8 mouse cellular contexts compared by ENCODE assay signal in genomic region chr11:76027139-76028071, GRCm38 (mm10). TPM values are rescaled to one million over a fixed set of nuclear protein-coding genes. Genes with fewer than 3 reads are reported as not detected.
A peak's percentile ranks its signal among the peaks of the same experiment; 100 is the strongest.
DNase-seq lines count a peak whose midpoint lies in the region; ATAC-seq and TF ChIP-seq lines count a peak whose summit lies in the region.

Rflnb (minus strand) TSS chr11:76027782.

- peak within 1 kb of the TSS; percentile 75 for H3K4me2 ChIP-seq in heart, embryonic 15.5 days
- H3K4me2 ChIP-seq in neural tube, embryonic 14.5 days (ENCODE audit: low read depth, low read length): peak within 1 kb of the TSS; percentile 88

- no peak for TF ChIP-seq CTCF in E14TG2a.4 (conservative IDR thresholded peaks at IDR 0.05; ENCODE audit: low read length)
- TF ChIP-seq CTCF in testis, adult 2 months (IDR thresholded peaks at IDR 0.05; ENCODE audit: control insufficient read depth, insufficient read depth, insufficient replicate concordance, low read depth, low read length): no peak

- H3K4me1 ChIP-seq in E14TG2a.4 (replicated peaks; ENCODE audit: low read depth, low read length): peaks cover 7% of the 10 kb centered on the region; the same call in 1 of the 2 replicates
- peaks cover 50% of the 10 kb centered on the region for H3K4me1 ChIP-seq in forebrain, embryonic 10.5 days
- H3K4me1 ChIP-seq in heart, embryonic 15.5 days (replicated peaks): peaks cover 19% of the 10 kb centered on the region
- H3K4me1 ChIP-seq in neural tube, embryonic 14.5 days (ENCODE audit: control insufficient read depth, insufficient read depth, low read length): 0 out of 2 replicates have a peak, but pooled peaks cover 4% of the 10 kb centered on the region
- peaks cover 7% of the 10 kb centered on the region for H3K4me1 ChIP-seq in testis, adult 2 months (ENCODE audit: control insufficient read depth, insufficient read depth, low read length)

- H3K36me3 ChIP-seq in E14TG2a.4 (ENCODE audit: insufficient read depth, low read length): no peaks in the 10 kb centered on the region
- peaks cover 17% of the 10 kb centered on the region for H3K36me3 ChIP-seq in forebrain, embryonic 10.5 days (replicated peaks)
- no peaks in the 10 kb centered on the region for H3K36me3 ChIP-seq in heart, embryonic 15.5 days
- no peaks in the 10 kb centered on the region for H3K36me3 ChIP-seq in neural tube, embryonic 14.5 days (ENCODE audit: control insufficient read depth, insufficient read depth, low read length)
- no peaks in the 10 kb centered on the region for H3K36me3 ChIP-seq in testis, adult 2 months (ENCODE audit: control insufficient read depth, insufficient read depth, low read length)

- peak within 1 kb of the TSS; percentile 90 for H3K27ac ChIP-seq in forebrain, embryonic 10.5 days
- H3K27ac ChIP-seq in heart, embryonic 15.5 days: peak within 1 kb of the TSS; percentile 55; the same call in 1 of the 2 replicates
- H3K27ac ChIP-seq in neural tube, embryonic 14.5 days (ENCODE audit: low read depth, low read length): no peak within 1 kb of the TSS
- no peak within 1 kb of the TSS for H3K27ac ChIP-seq in testis, adult 2 months (ENCODE audit: control insufficient read depth, insufficient read depth, low read depth, low read length)

- TF ChIP-seq POLR2A in testis, adult 2 months (IDR thresholded peaks at IDR 0.05; ENCODE audit: control insufficient read depth, low read depth, low read length): no peak

- peaks cover 87% of the 10 kb centered on the region for H3K27me3 ChIP-seq in E14TG2a.4 (ENCODE audit: insufficient read depth, low read length)
- H3K27me3 ChIP-seq in forebrain, embryonic 10.5 days (ENCODE audit: poor library complexity, severe bottlenecking): peaks cover 56% of the 10 kb centered on the region
- H3K27me3 ChIP-seq in heart, embryonic 15.5 days: no peaks in the 10 kb centered on the region
- no peaks in the 10 kb centered on the region for H3K27me3 ChIP-seq in neural tube, embryonic 14.5 days (ENCODE audit: control insufficient read depth, insufficient read depth, low read length)
- H3K27me3 ChIP-seq in testis, adult 2 months (ENCODE audit: control insufficient read depth, insufficient read depth, low read length): no peaks in the 10 kb centered on the region; the same call in 1 of the 2 replicates

- H3K9me3 ChIP-seq in E14TG2a.4 (ENCODE audit: low read length): no peaks in the 10 kb centered on the region
- H3K9me3 ChIP-seq in forebrain, embryonic 10.5 days: no peaks in the 10 kb centered on the region
- H3K9me3 ChIP-seq in heart, embryonic 15.5 days (replicated peaks): no peaks in the 10 kb centered on the region
- no peaks in the 10 kb centered on the region for H3K9me3 ChIP-seq in neural tube, embryonic 14.5 days (ENCODE audit: control insufficient read depth, low read length)

- H3K4me3 ChIP-seq in E14TG2a.4 (replicated peaks; ENCODE audit: low read length): peak within 1 kb of the TSS; percentile 82
- peak within 1 kb of the TSS; percentile 79 for H3K4me3 ChIP-seq in forebrain, embryonic 10.5 days
- peak within 1 kb of the TSS; percentile 62 for H3K4me3 ChIP-seq in heart, embryonic 15.5 days
- H3K4me3 ChIP-seq in neural tube, embryonic 14.5 days (ENCODE audit: low read depth, low read length): peak within 1 kb of the TSS; percentile 58
- H3K4me3 ChIP-seq in testis, adult 2 months (ENCODE audit: control insufficient read depth, low read depth, low read length): peak within 1 kb of the TSS; percentile 78

- ATAC-seq in heart, embryonic 15.5 days (replicated peaks; ENCODE audit: insufficient number of reproducible peaks, insufficient read depth, low FRiP score, low read depth): peak; percentile 93
- peak; percentile 84 for ATAC-seq in neural tube, embryonic 14.5 days (ENCODE audit: low read depth)

- WGBS in forebrain, embryonic 10.5 days: under 1% methylated on average over 110 of the region's 112 CpGs
- WGBS in heart, embryonic 15.5 days: under 1% methylated on average over 111 of the region's 112 CpGs
- WGBS in neural tube, embryonic 14.5 days: under 1% methylated on average over 79 of the region's 112 CpGs

- H3K9ac ChIP-seq in heart, embryonic 15.5 days: peak within 1 kb of the TSS; percentile 57
- H3K9ac ChIP-seq in neural tube, embryonic 14.5 days (replicated peaks; ENCODE audit: low read depth, low read length): peak within 1 kb of the TSS; percentile 65

- DNase-seq in c-Kit-positive CD71-positive TER-119-negative erythroid progenitor cells, embryonic 14.5 days (ENCODE audit: low read depth): peak; percentile 48
- peak; percentile 82 for DNase-seq in forebrain, embryonic 10.5 days (ENCODE audit: extremely low spot score, low spot score)
- peak; percentile 95 for DNase-seq in kidney, postnatal 14 days
- peak; percentile 88 to 91 for DNase-seq in lung, adult 18-20 months

RNA-seq across cellular contexts. Expression of gene Rflnb, which starts in this region (rescaled TPM):
- polyA plus RNA-seq in forebrain, embryonic 10.5 days (2016; fragmentation: Nextera tagmentation; extraction: Ambion mirVana): 15.4 and 16.8 TPM in 2 replicates
- polyA plus RNA-seq in heart, embryonic 15.5 days (2015; fragmentation: Nextera tagmentation; extraction: Ambion mirVana): 12.7 and 17.0 TPM in 2 replicates
- 8.1 and 13.7 TPM in 2 replicates for polyA plus RNA-seq in neural tube, embryonic 14.5 days (2014; fragmentation: Nextera tagmentation; extraction: Ambion mirVana)
- 0.64 and 0.77 TPM in 2 replicates for polyA plus RNA-seq in testis, adult 2 months (2012; rRNA removed)

Comparison
In these comparisons a context has a peak if more than half of its experiments do, and no peak if none do; other contexts are left out.
1. H3K27ac ChIP-seq: peak in forebrain, embryonic 10.5 days (single experiment) and heart, embryonic 15.5 days (single experiment); none in neural tube, embryonic 14.5 days (single experiment) and testis, adult 2 months (single experiment).
2. Peak in every context shown above with its lines, with median percentiles within 50 percentile points of each other: H3K4me3 ChIP-seq and DNase-seq.